Mouse (Mus musculus): Measurements from ENCODE around the gene Fmo3.

Gene Fmo3

DNA sequence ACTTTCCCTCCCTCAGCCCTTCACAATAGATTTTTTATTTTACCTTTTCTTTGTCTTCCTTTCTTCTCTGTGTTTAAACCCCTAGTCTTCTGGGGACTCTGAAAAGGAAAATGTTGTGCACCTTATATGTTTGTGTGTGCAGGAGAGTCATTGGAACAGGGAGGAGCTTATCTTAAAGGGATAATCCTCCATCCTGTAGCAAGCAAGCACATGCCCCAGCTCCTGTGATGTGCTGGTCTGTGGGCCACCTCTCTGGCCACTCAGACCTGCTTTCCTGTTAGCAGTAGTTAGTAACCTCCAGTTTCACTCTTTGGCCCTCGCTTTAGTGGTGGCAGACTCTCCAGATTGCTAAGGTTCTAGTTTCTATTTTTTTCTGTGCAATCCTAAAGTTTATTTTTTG is at the start of gene Fmo3:
TSS of gene Fmo3 (minus strand) at position 101 of the 400 bp plus-strand sequence.
- no peak for DNase-seq

GRCm38 (mm10) chr1:163023075-163023474 is 38.7 kb upstream of the Fmo3 start:
- no peak for DNase-seq

- no peak for DNase-seq
These were observed 24.9 kb upstream of the Fmo3 start for GRCm38 (mm10) chr1:163009220-163009619.

DNA sequence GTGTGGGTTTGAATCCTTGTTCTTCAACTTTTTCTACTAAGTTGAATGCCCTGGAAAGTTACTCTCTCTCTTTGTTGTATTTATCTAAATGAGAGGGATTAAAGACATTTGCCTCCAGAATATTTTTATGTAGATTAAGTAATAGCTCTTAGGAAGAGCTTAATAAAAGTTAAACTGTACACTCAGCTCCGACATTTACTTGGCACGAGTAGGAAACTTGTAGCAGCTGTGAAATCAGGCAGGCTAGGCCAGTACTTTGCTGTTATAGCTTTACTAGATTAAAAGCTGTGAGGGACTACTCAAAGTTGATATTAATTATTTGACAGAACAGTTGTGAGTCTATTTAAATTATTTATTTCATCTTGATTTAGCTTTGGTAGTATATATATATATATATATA is 19.2 kb upstream of the Fmo3 start:
- no peak for DNase-seq

DNA sequence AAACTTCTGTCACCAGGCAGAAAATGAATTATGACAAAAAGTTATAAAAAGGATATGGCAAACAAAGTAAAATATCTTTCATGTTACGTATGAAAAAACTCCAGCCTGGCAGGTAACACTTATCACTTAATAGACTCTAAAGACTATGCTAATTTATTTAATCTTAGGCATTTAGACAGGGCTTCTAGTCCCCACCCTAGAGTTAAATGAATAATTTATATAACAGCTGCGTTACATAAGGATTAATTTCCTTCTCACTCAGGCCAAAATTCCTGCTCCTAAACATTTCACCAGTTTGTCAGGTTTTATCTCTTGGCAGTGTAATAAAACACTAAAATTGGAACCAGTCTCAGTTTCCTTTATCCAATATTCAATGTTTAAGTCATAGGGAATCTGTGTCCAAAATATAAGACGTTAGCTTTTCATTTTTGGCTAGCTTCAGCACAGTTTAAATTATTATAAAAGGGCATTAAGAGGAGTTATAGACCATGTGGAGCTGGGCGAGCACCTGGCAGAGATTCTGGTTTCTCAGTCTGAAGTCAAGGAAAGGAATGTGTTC is 17.0 kb upstream of the Fmo3 start:
- no peak for DNase-seq

GRCm38 (mm10) chr1:162987546-162987945 is 3.2 kb upstream of the Fmo3 start:
- DNase-seq, result no peak

DNA sequence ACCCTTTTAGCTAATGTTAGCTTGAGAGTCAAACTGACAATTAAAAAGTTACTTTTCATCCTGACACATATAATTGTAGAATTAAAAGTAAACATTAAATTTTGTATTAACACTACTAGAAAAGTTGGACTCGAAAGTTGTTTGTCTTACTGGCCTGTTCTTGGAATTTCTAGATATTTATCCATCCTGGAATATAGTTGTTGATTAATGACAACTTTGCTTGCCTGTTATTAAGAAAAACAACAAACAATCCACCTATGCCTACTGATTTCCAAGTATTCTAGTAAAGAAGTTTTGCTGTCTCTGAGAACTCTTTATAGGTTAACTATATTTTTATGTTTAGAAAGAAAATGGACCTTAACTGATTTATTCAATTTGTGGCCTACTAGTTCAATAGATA is 2.4 kb upstream of the Fmo3 start:
- no peak for DNase-seq

- no peak for DNase-seq
These were observed 1.9 kb upstream of the Fmo3 start for GRCm38 (mm10) chr1:162986121-162986748.

DNA sequence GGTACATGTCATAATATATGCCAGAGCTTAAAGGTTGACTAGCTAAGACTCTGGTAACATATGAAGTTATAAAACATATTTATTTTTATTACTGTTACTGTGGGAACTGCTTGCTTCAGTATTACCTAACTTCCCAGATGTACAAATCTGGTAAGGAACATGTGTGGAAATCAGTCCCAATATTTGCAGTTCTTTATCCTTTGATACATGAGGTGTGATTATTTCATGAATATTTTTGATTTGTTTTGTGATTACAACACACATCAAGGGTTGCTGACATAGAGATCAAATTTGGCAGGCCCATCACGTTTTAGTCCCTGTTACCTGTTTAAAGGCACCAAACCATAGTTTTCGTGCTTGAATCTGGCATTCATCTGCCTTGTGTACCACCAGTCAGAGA is 20.8 kb downstream of the Fmo3 start:
- no peak for DNase-seq

DNA sequence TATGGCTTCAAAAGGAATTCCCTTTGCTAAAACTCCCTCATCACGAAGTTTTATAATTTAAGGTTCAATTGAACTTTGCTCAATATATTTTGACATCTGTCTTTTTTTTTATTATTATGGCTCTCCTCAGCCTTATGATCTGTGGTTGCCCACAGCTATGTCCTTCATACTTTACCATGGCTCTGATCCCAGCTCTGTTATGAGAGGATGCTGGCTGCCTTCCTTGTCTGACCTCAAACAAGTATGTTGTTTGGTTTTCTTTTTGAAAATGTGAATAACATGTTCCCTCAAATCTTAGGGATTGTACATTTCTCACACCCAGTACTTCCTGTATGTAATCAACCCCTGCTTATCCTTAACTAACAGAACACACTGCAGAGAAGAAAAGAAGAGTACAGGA is 26.9 kb downstream of the Fmo3 start:
- DNase-seq, result peak; percentile 49

- no peak for DNase-seq
These were observed 31.2 kb downstream of the Fmo3 start for GRCm38 (mm10) chr1:162953079-162953478.

DNA sequence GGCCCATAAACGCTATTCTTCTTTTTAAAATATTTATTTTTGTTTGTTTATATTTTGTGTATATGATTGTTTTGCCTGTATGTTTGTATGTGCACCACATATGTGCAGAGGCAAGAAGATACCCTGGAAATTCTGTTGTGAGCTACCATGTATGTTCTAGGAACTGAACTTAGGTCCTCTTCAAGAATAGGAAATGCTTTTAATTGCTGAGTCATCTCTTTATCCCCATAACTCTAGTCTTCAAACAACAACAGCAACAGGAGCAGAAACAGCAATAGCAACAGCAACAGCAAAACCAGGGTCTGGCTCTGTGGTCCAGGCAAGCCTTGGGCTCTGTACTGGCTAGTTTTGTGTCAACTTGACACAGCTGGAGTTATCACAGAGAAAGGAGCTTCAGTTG is 34.6 kb downstream of the Fmo3 start:
- DNase-seq, result no peak

GRCm38 (mm10) chr1:162947934-162948333 is 36.4 kb downstream of the Fmo3 start:
- no peak for DNase-seq

DNA sequence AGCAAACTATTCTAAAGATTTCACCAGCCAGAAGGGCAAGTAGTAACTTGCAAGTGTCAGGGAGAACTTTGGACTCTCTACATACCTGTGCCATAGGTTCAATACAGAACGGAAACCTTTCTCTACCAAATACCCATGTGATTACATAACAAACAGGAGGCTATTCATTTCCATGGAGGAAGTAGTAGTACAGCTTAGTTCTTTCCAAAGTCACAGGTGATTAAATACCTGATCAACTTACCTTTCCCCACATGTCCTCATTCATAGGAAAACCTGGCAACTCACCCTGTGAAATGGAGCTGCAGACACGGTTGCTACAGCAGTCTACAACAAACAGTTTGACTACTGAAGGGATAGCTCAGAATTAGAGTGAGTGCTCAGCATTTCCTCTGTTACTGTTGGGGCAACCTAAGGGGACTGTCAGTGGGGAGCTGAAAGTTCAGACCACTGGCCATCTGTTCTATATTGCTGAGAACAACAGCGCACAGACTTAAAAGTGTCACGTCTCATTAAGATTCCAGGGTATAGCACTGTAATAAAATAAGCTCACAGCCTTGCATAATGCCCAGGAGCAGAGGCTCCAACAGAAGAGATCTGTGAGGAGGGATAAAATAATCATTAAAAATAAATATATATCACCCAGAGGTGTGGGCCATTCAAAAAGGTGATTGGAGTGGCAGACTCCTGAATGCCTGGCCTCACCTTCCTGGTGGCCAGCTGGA is 37.3 kb downstream of the Fmo3 start:
- DNase-seq, result no peak

- DNase-seq, result no peak
These were observed 40.6 kb downstream of the Fmo3 start for GRCm38 (mm10) chr1:162943700-162944099.

DNA sequence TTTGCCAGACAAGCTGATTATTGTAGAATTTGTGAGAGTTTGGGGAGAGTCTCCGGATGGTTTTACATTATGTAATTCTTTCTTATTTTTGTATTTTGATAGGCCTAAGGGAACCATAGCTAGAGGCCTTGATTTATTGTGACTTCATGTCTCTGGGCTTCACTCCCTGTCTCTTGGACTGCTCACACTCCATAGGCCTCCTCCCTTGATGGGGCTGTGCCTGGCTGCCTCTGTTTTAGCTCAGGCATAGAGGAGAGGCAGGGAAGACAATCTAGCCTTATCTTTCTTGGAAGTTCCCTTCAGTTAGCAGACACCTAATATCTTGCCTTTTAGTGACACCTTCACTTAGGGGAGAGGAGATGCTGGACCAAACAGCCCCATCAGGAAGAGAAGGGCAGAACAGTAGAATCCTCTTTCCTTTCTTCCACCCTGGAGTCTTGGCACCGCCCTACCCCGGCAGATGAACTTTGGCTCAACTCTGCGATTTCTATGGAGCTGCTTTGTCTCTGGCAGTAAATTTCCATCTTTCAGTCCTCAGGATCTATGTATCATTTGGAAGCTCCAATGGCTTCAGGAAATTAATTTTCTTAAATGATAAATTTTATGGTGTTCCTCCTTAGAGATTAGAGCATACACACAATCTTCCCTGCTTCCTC is 45.5 kb downstream of the Fmo3 start:
- peak; percentile 63 for DNase-seq

DNA sequence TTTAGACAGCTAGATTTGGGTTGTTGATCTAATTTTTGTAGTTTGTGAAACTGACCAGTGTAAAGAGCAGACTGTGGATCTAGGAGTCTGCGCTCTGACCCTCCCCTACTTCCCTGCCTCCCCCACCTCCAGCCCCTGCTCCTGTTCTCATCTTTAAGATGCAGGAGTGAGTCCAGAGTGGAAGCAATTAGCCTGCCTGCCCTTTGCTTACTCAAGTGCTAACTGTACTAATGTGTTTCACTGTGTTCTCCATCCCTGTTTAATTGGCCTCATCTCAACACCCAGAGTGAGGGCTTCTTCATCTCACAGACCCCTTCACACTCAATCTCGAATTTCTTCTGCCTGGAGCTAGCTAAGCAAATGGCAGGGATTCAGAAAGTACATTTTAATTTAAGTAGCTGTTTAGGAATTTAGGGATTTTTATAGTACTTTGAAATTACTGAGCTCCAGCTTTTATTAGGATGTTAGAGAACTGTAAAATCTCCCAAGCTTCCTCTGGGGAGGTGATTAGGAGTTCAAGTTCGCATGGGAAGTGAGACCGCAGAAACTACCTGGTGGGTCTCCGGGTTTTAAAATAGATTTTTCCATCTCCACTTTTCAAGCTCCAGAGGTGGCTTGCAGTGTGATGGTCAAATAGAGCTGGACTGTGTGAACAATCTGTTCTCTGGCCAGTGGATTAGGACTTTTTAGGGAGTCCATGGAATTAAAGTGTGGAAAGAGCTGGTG is 46.2 kb downstream of the Fmo3 start:
- DNase-seq, result no peak

GRCm38 (mm10) chr1:162937415-162937814 is 46.9 kb downstream of the Fmo3 start, which contains the start of gene Fmo6:
Fmo6 (minus strand) TSS chr1:162937515.
- DNase-seq, result no peak

DNA sequence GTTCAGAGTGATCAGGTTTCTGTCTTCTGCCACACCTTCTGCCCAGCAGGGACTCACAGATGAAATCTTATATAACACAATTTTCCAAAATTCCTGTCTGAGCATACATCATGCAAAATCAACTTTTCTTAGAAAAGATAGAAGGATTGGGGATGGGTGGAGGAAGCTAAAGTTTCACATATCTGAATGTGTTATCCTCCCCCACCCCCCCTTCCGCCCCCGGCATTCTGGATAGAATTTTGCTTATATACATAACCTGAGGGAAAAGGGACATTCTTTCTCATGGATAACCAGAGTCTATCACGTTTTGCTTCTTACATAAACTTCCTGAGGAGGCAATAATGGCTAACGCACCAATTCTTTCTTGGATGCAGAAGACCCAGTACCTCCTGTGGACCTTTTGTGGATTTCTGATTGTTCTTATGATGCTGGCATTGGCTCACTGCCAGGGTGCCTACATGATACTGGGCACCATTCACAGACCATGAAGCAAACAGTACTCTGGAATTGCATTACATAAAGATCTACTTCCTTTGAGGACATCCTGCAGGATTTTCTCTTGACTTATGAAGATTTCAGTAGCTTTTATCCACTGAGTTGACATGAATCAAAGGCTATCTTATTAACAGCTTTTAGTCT is 49.8 kb downstream of the Fmo3 start:
- DNase-seq, result no peak

DNA sequence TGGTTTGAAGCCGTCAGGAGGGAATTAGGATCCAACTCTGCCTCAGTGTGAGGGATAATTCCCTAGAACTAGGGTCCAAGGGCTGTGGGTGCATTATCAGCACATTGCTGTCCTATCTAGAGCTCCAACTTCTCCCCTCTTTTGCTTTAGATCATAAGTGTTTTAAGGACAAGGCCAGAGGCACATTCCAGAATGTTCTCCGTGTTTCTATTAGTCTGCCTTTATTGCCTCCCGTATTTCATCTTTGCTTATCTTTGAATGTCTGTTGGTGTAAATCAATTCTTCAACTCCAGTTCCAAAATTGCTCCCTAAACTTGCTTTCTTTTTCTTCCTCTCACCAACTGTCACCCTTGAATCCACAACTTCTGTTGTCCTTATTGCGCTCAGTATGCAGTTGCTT is 51.9 kb downstream of the Fmo3 start:
- no peak for DNase-seq

- peak; percentile 66 for DNase-seq
These were observed 52.4 kb downstream of the Fmo3 start for GRCm38 (mm10) chr1:162931880-162932279.

DNA sequence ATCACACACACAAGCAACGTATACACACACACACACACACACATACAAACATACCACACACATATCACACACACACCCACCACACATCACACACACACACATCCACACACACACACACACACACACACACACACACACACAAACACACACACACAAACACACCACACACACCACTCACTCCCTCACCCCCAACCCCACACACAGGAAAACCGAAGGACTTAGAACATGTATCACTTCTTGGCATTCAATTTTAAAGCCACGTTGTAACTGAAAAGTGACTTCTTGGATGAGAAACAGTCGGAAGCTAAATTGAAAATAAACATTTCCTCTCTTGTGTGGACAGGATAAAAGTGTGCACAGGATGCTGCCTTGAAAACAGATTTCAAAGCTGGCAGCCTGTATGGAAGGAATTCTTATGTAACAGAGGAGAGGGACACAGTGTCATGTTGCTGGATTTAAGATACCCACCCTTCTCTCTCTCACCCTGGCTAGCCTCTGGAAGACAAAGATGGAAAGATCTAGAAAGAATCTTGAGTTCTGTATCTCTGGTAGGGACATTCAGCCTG is 52.9 kb downstream of the Fmo3 start:
- peak; percentile 56 for DNase-seq
